Mouse (Mus musculus): ENCODE results near the gene Rai1.

GRCm38 (mm10) chr11:60185396-60186231 is 80.8 kb downstream of the Rai1 start:
- TF ChIP-seq CTCF (IDR thresholded peaks at IDR 0.05; ENCODE audit: low read depth): no peak
- no peak for TF ChIP-seq EP300 (optimal IDR thresholded peaks at IDR 0.05)
